Mouse (Mus musculus) olfactory bulb, adult 2 months (tissue): Measurements from ENCODE around the gene Acp7.

Experiments used
- CTCF ChIP-seq: fragments of 200-500 bp; IDR thresholded peaks from 2 replicates; pipeline ENCODE4 v1.5.1; 2012; ENCODE audit warnings: low read depth, mild to moderate bottlenecking, low read length, moderate library complexity; ENCODE audit not compliant: insufficient read depth
- POLR2A ChIP-seq: fragments of 200-500 bp; IDR thresholded peaks from 2 replicates; pipeline ENCODE4 v1.6.1; 2012; ENCODE audit warnings: mild to moderate bottlenecking, low read depth, low read length, moderate library complexity; ENCODE audit not compliant: insufficient read depth

GRCm38 (mm10) chr7:28579826-28580225, 51.3 kb downstream of the Acp7 start:
- TF ChIP-seq CTCF (no peak), POLR2A (no peak)
